In the genomic region with DNA sequence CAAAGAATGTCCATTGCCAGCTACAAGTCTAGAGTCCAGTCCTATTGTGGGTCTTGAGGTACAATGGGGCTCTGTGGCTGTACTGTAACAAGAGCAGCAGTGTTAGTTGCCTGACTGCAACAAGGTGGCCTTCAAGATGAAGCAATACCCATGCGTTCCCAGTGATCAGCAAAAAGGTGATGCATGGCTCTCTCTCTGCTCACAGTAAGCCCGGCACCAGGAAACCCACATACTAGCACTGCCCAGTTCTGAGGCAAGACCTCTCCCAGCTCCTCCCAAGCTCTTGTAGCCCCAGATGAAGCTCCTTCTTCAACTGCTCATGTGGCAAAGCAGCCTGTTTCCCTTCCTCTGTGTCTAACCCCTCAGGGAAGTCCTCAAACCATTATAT, we compare ENCODE assay signal across 21 mouse cellular contexts. TPM values are rescaled to one million over a fixed set of nuclear protein-coding genes. Genes with fewer than 3 reads are reported as not detected.
DNase-seq lines count a peak whose midpoint lies in the region; ATAC-seq and TF ChIP-seq lines count a peak whose summit lies in the region.
"Had no signal": no experiment of that assay in that cellular context is flagged by ENCODE, and none has a peak within 500 bp of the region (broad histone marks: within the 10 kb centered on the region; RNA-seq: fewer than 3 reads in every experiment).

No protein-coding gene starts in this region.

- H3K4me1 ChIP-seq in liver, embryonic 11.5 days (replicated peaks; ENCODE audit: control insufficient read depth, insufficient read depth, low read length) = peaks cover 63% of the 10 kb centered on the region
- H3K4me1 ChIP-seq in liver, postnatal 0 days (ENCODE audit: insufficient read depth) = peaks cover 29% of the 10 kb centered on the region
- H3K4me1 ChIP-seq in limb, embryonic 13.5 days = peaks cover 86% of the 10 kb centered on the region

- no peak overlapping the region for H3K4me2 ChIP-seq in liver, embryonic 11.5 days
- no peak overlapping the region for H3K4me2 ChIP-seq in liver, postnatal 0 days (ENCODE audit: low read depth, low read length)
- no peak overlapping the region for H3K4me2 ChIP-seq in limb, embryonic 13.5 days (replicated peaks)
- H3K4me2 ChIP-seq: embryonic facial prominence, embryonic 12.5 days; forebrain, embryonic 13.5 days; hindbrain, embryonic 13.5 days had no signal

- no peak overlapping the region for H3K9ac ChIP-seq in liver, embryonic 11.5 days (ENCODE audit: low read depth, low read length)
- H3K9ac ChIP-seq in liver, postnatal 0 days (replicated peaks) = no peak overlapping the region
- no peak overlapping the region for H3K9ac ChIP-seq in limb, embryonic 13.5 days
- H3K9ac ChIP-seq: embryonic facial prominence, embryonic 12.5 days; forebrain, embryonic 13.5 days; forebrain, postnatal 0 days; hindbrain, embryonic 13.5 days had no signal

- no peak for TF ChIP-seq EP300 in liver, postnatal 0 days (IDR thresholded peaks at IDR 0.05; ENCODE audit: low read depth)

- 83% methylated on average over 2 of the region's 2 CpGs for WGBS in liver, embryonic 11.5 days
- 70% methylated on average over 2 of the region's 2 CpGs for WGBS in liver, postnatal 0 days (ENCODE audit: insufficient replicate concordance)
- WGBS in limb, embryonic 13.5 days = 84% methylated on average over 2 of the region's 2 CpGs

- peak; percentile 70 for DNase-seq in gastrocnemius, adult 2 months
- no peak for DNase-seq in gastrocnemius, postnatal 10 days
- no peak for DNase-seq in liver, embryonic 11.5 days (ENCODE audit: low spot score)
- DNase-seq in liver, postnatal 0 days = no peak
- DNase-seq in cerebellum, adult 9-10 months = no peak
- DNase-seq: adrenal gland, postnatal 14 days; cerebellum, adult 11-12 months; cerebellum, adult 9-11 months; embryo, embryonic 11 days; forebrain, postnatal 0 days; heart, postnatal 10 days; heart, postnatal 4 days had no signal

- no peak for ATAC-seq in liver, embryonic 11.5 days (replicated peaks; ENCODE audit: low FRiP score)
- no peak for ATAC-seq in liver, postnatal 0 days
- ATAC-seq in limb, embryonic 13.5 days (ENCODE audit: low FRiP score, low read depth) = no peak
- ATAC-seq: activated CD4-positive, CD25-positive, alpha-beta regulatory T cell, adult 4 months; forebrain, embryonic 13.5 days; forebrain, postnatal 0 days; intestine, postnatal 0 days; Patski had no signal

- H3K4me3 ChIP-seq in gastrocnemius, adult 2 months = peak overlapping the region; percentile 88
- H3K4me3 ChIP-seq in liver, embryonic 11.5 days (ENCODE audit: low read depth, low read length) = no peak overlapping the region
- H3K4me3 ChIP-seq in liver, postnatal 0 days (ENCODE audit: low read depth, low read length) = no peak overlapping the region
- H3K4me3 ChIP-seq in limb, embryonic 13.5 days = no peak overlapping the region
- H3K4me3 ChIP-seq: embryonic facial prominence, embryonic 12.5 days; forebrain, embryonic 13.5 days; hindbrain, embryonic 13.5 days had no signal

- H3K36me3 ChIP-seq in liver, embryonic 11.5 days (ENCODE audit: control insufficient read depth, insufficient read depth, low read length) = no peaks in the 10 kb centered on the region
- no peaks in the 10 kb centered on the region for H3K36me3 ChIP-seq in liver, postnatal 0 days (replicated peaks; ENCODE audit: insufficient read depth, low read length)
- no peaks in the 10 kb centered on the region for H3K36me3 ChIP-seq in limb, embryonic 13.5 days
- H3K36me3 ChIP-seq: embryonic facial prominence, embryonic 12.5 days; hindbrain, embryonic 13.5 days had no signal

- no peaks in the 10 kb centered on the region for H3K27me3 ChIP-seq in liver, embryonic 11.5 days (replicated peaks; ENCODE audit: control insufficient read depth, insufficient read depth, low read length)
- no peaks in the 10 kb centered on the region for H3K27me3 ChIP-seq in liver, postnatal 0 days (ENCODE audit: insufficient read depth, low read length)
- no peaks in the 10 kb centered on the region for H3K27me3 ChIP-seq in limb, embryonic 13.5 days
- H3K27me3 ChIP-seq: embryonic facial prominence, embryonic 12.5 days; forebrain, embryonic 13.5 days; hindbrain, embryonic 13.5 days had no signal

- H3K27ac ChIP-seq in gastrocnemius, adult 2 months = peak overlapping the region; percentile 99
- peak overlapping the region; percentile 4; the same call in 1 of the 2 replicates for H3K27ac ChIP-seq in liver, embryonic 11.5 days (ENCODE audit: low read depth, low read length)
- H3K27ac ChIP-seq in liver, postnatal 0 days (ENCODE audit: low read depth) = no peak overlapping the region
- H3K27ac ChIP-seq in limb, embryonic 13.5 days = peak overlapping the region; percentile 49; the same call in 1 of the 2 replicates
- H3K27ac ChIP-seq: forebrain, embryonic 13.5 days; hindbrain, embryonic 13.5 days had no signal

- intact Hi-C loops in gastrocnemius, adult 2 months (cut with DNase I) = no loop called here

- TF ChIP-seq CTCF in gastrocnemius, adult 2 months (IDR thresholded peaks at IDR 0.05) = no peak
- TF ChIP-seq CTCF in liver, postnatal 0 days (IDR thresholded peaks at IDR 0.05; ENCODE audit: low read depth) = no peak

- H3K9me3 ChIP-seq in liver, embryonic 11.5 days (ENCODE audit: control insufficient read depth, low read length) = no peaks in the 10 kb centered on the region
- no peaks in the 10 kb centered on the region for H3K9me3 ChIP-seq in liver, postnatal 0 days (ENCODE audit: low read length)
- no peaks in the 10 kb centered on the region for H3K9me3 ChIP-seq in limb, embryonic 13.5 days
- H3K9me3 ChIP-seq: embryonic facial prominence, embryonic 12.5 days; forebrain, embryonic 13.5 days; hindbrain, embryonic 13.5 days had no signal

RNA-seq across cellular contexts. Expression of gene Mrpl23, which starts 23.6 kb away (rescaled TPM):
- 1 to 10 TPM in 1 of 2 experiments, under 1 TPM in 1; 0.89 to 1.4 TPM for total RNA-seq in gastrocnemius, adult 2 months (2021)
- 1 to 10 TPM; 6.4 to 7.2 TPM for total RNA-seq in gastrocnemius, postnatal 10 days (2021)
- polyA plus RNA-seq in liver, embryonic 11.5 days (2014; fragmentation: Nextera tagmentation; extraction: Ambion mirVana) = 20.8 and 22.2 TPM in 2 replicates
- 18.7 and 19.3 TPM in 2 replicates for polyA plus RNA-seq in liver, postnatal 0 days (2015; fragmentation: Nextera tagmentation; extraction: Ambion mirVana)
- polyA plus RNA-seq in limb, embryonic 13.5 days (2015; fragmentation: Nextera tagmentation; extraction: Ambion mirVana) = 27.3 and 35.1 TPM in 2 replicates

RNA-seq across cellular contexts. Expression of gene Tnnt3, which starts 57.4 kb away (rescaled TPM):
- total RNA-seq in gastrocnemius, adult 2 months (2021) = over 10,000 TPM; 28,899 to 38,022 TPM
- over 10,000 TPM; 17,146 to 18,824 TPM for total RNA-seq in gastrocnemius, postnatal 10 days (2021)
- polyA plus RNA-seq in liver, embryonic 11.5 days (2014; fragmentation: Nextera tagmentation; extraction: Ambion mirVana) = 1.5 and 2.4 TPM in 2 replicates
- 3.6 and 72.5 TPM in 2 replicates for polyA plus RNA-seq in liver, postnatal 0 days (2015; fragmentation: Nextera tagmentation; extraction: Ambion mirVana)
- 60.9 and 62.3 TPM in 2 replicates for polyA plus RNA-seq in limb, embryonic 13.5 days (2015; fragmentation: Nextera tagmentation; extraction: Ambion mirVana)
- total RNA-seq: common myeloid progenitor, adult 5-6 weeks; granulocyte monocyte progenitor cell, adult 5-6 weeks had no signal
